Mouse (Mus musculus) forebrain, embryonic 10.5 days (tissue): Measurements from ENCODE around the gene Atp6ap2. TPM values are rescaled to one million over a fixed set of nuclear protein-coding genes. Genes with fewer than 3 reads are reported as not detected.
"Not testable (repeated sequence)": the region's sequence is repeated elsewhere in the genome, so short reads cannot be mapped to it uniquely, and the experiment has no call there.

Experiments used
- DNase-seq: peaks from one replicate; pipeline ENCODE4 v3.0.0-alpha.2; 2017; ENCODE audit warnings: low spot score; ENCODE audit errors: extremely low spot score
- H3K27ac ChIP-seq: fragments of 300-500 bp; sonication (generic); 2 replicates; pipeline ENCODE4 v1.5.1; 2016; ENCODE audit warnings: mild to moderate bottlenecking
- H3K27me3 ChIP-seq: fragments of 300-500 bp; sonication (generic); 2 replicates; pipeline ENCODE4 v1.6.1; 2016; ENCODE audit warnings: mild to moderate bottlenecking; ENCODE audit not compliant: poor library complexity, severe bottlenecking
- H3K36me3 ChIP-seq: fragments of 300-500 bp; sonication (generic); replicated peaks from 2 replicates; pipeline ENCODE4 v1.6.1; 2016; ENCODE audit warnings: mild to moderate bottlenecking, moderate library complexity
- H3K4me1 ChIP-seq: fragments of 300-500 bp; sonication (generic); 2 replicates; pipeline ENCODE4 v1.6.1; 2016
- H3K4me3 ChIP-seq: fragments of 300-500 bp; sonication (generic); 2 replicates; pipeline ENCODE4 v1.5.1; 2016; ENCODE audit warnings: mild to moderate bottlenecking, moderate library complexity
- H3K9me3 ChIP-seq: fragments of 300-500 bp; sonication (generic); 2 replicates; pipeline ENCODE4 v1.6.1; 2016; ENCODE audit warnings: mild to moderate bottlenecking, moderate library complexity
- WGBS: fragments of 180-500 bp; shearing (Covaris S2); methylation state at CpG from one replicate; pipeline ENCODE4 v1.1.7; 2016; 5-methylcytosine and 5-hydroxymethylcytosine counted together
- polyA plus RNA-seq: library from polyadenylated mRNA; unstranded; fragments of >200 nt; fragmentation: Nextera tagmentation; extraction: Ambion mirVana; gene quantifications from 2 replicates; pipeline ENCODE4 v1.2.1, GENCODE M21; 2016

Gene Atp6ap2
- polyA plus RNA-seq, 1 experiment from 2014 or later, result 62.6 TPM

- H3K4me3 ChIP-seq, H3K9me3 ChIP-seq, H3K4me1 ChIP-seq, DNase-seq, H3K27ac ChIP-seq: not testable (repeated sequence)
- peaks cover 18% of the 10 kb centered on the region for H3K27me3 ChIP-seq
- peaks cover 51% of the 10 kb centered on the region for H3K36me3 ChIP-seq
- 93% methylated on average over 1 of the region's 1 CpGs for WGBS
Measured at GRCm38 (mm10) chrX:12612360-12612759, 24.8 kb downstream of the Atp6ap2 start.

DNA sequence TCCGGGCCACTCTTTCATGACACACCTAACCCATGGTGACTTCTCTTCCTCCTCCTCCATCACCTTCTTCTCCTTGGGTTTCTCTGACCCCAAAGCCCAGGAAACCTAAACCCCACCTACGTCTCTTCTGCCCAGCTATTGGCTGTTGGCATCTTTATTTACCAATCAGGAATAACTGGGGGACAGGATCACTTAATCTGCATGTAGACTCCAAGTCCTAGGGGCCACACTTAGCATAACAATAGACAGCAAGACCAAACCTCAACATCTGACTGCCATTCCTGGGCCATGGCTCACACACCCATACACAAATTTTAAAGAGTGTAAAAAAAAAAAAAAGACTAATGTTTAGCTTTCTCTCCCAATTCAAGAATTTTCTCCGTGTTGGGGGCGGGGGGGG, 37.5 kb downstream of the Atp6ap2 start:
- no peaks in the 10 kb centered on the region for H3K4me1 ChIP-seq
- WGBS, result 82% methylated on average over 3 of the region's 4 CpGs
- no peak overlapping the region for H3K4me3 ChIP-seq
- H3K27me3 ChIP-seq, result 0 out of 2 replicates have a peak, but pooled peaks cover 7% of the 10 kb centered on the region
- no peak for DNase-seq
- H3K36me3 ChIP-seq, result no peaks in the 10 kb centered on the region
- H3K9me3 ChIP-seq, result no peaks in the 10 kb centered on the region
- H3K27ac ChIP-seq, result no peak overlapping the region

DNA sequence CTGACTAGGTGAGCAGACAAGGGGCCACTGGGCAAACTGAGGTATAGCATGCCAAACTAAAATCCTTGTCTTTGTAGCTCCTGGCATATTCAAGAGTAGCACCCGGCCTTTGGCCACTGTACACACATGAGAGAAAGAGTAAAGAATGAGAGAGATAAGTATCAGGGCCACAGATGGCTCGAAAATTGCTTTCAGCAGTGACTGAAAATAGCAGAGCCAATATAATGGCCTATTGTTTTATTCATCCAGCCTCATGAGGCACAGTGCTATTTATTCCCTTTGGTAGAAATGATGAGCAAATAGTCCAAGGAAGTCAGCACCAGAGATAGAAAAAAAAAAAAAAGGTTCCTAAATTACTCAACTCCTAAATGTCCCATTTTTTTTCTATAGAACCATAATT, 57.4 kb downstream of the Atp6ap2 start:
- Histone ChIP-seq H3K36me3 (peaks cover 3% of the 10 kb centered on the region), H3K4me1 (no peaks in the 10 kb centered on the region), H3K4me3 (no peak overlapping the region), H3K9me3 (no peaks in the 10 kb centered on the region), H3K27ac (no peak overlapping the region), H3K27me3 (peaks cover 6% of the 10 kb centered on the region; the same call in 1 of the 2 replicates)
- WGBS, result 59% methylated on average over 2 of the region's 2 CpGs
- DNase-seq, result no peak

GRCm38 (mm10) chrX:12645531-12646304, 58.1 kb downstream of the Atp6ap2 start:
- Histone ChIP-seq H3K4me3 (no peak overlapping the region), H3K36me3 (peaks cover 6% of the 10 kb centered on the region), H3K9me3 (no peaks in the 10 kb centered on the region), H3K27ac (no peak overlapping the region), H3K4me1 (no peaks in the 10 kb centered on the region), H3K27me3 (peaks cover 6% of the 10 kb centered on the region; the same call in 1 of the 2 replicates)
- 71% methylated on average over 12 of the region's 12 CpGs for WGBS
- DNase-seq, result no peak

DNA sequence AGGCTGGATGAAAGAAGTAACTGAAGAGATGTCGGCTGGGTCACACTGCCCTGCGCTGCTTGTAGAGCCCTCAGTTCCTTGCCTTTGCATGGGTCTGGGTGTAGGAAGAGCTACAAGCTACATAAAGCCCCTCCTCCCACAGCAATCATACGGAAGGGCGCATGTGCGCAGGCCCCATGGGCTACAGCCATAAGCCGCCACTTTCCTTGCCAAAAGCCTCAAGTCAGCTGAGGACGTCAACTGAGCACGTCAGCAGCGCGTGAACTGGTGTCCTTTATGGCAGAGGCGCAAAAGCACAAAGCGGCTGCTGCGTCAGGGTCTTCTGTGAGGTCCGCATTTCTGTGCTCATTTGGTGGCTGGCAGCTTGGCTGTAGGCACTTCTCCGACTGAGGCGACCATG, 64.3 kb downstream of the Atp6ap2 start:
- Histone ChIP-seq H3K27me3 (no peaks in the 10 kb centered on the region), H3K36me3 (peaks cover 47% of the 10 kb centered on the region), H3K27ac (no peak overlapping the region), H3K4me1 (no peaks in the 10 kb centered on the region), H3K9me3 (no peaks in the 10 kb centered on the region), H3K4me3 (no peak overlapping the region)
- DNase-seq, result no peak
- WGBS, result 92% methylated on average over 16 of the region's 16 CpGs

GRCm38 (mm10) chrX:12653879-12654278, 66.3 kb downstream of the Atp6ap2 start:
- H3K9me3 ChIP-seq, result no peaks in the 10 kb centered on the region
- H3K27me3 ChIP-seq, result no peaks in the 10 kb centered on the region
- no peak for DNase-seq
- no peaks in the 10 kb centered on the region for H3K4me1 ChIP-seq
- no peak overlapping the region for H3K4me3 ChIP-seq
- no peak overlapping the region for H3K27ac ChIP-seq
- WGBS, result 68% methylated on average over 2 of the region's 2 CpGs
- peaks cover 67% of the 10 kb centered on the region for H3K36me3 ChIP-seq

Other genes starting within 250 kb of the Atp6ap2 start
- 30.3 and 31.0 TPM in 2 replicates for gene 1810030O07Rik, start 85.9 kb downstream of the Atp6ap2 start, polyA plus RNA-seq
- 13.8 and 14.1 TPM in 2 replicates for gene Med14, start 174.3 kb downstream of the Atp6ap2 start, polyA plus RNA-seq